ENCODE assay signal across 26 mouse cellular contexts in genomic region chr4:76901692-76902091, GRCm38 (mm10).
DNase-seq lines count a peak whose midpoint lies in the region; ATAC-seq lines count a peak whose summit lies in the region.
"Had no signal": no experiment of that assay in that cellular context is flagged by ENCODE, and none has a peak within 500 bp of the region (broad histone marks: within the 10 kb centered on the region; RNA-seq: fewer than 3 reads in every experiment).

No protein-coding gene starts in this region.

- H3K4me2 ChIP-seq in hindbrain, embryonic 13.5 days: no peak overlapping the region
- no peak overlapping the region for H3K4me2 ChIP-seq in neural tube, embryonic 11.5 days (ENCODE audit: low read depth)
- H3K4me2 ChIP-seq: embryonic facial prominence, embryonic 12.5 days; heart, embryonic 13.5 days; limb, embryonic 13.5 days; liver, embryonic 11.5 days; neural tube, embryonic 12.5 days had no signal

- DNase-seq in hindbrain, embryonic 10.5 days (ENCODE audit: low spot score): peak; percentile 2
- DNase-seq in kidney, postnatal 4 days: peak; percentile 1 to 16
- DNase-seq in kidney, adult 11 months: no peak
- peak; percentile 32 for DNase-seq in embryo, embryonic 10.5 days (ENCODE audit: low spot score)
- DNase-seq in neural tube, embryonic 11.5 days (ENCODE audit: low spot score): peak; percentile 12
- DNase-seq in retina, embryonic 14.5 days (ENCODE audit: low spot score): no peak
- DNase-seq: adrenal gland, postnatal 25 days; cerebellum, adult 11-12 months; cerebellum, adult 9-11 months; heart, postnatal 10 days; kidney, postnatal 10 days; lung, postnatal 4 days; midbrain, embryonic 14.5 days; retina, postnatal 1 day; right cerebral cortex, postnatal 14 days; thymus, postnatal 4 days had no signal

- no peaks in the 10 kb centered on the region for H3K9me3 ChIP-seq in hindbrain, embryonic 10.5 days
- H3K9me3 ChIP-seq in hindbrain, embryonic 13.5 days: no peaks in the 10 kb centered on the region
- H3K9me3 ChIP-seq in neural tube, embryonic 11.5 days (ENCODE audit: control insufficient read depth, low read length): no peaks in the 10 kb centered on the region
- H3K9me3 ChIP-seq: embryonic facial prominence, embryonic 12.5 days; heart, embryonic 13.5 days; limb, embryonic 13.5 days; megakaryocyte, embryonic 14.5 days; neural tube, embryonic 12.5 days had no signal

- H3K27me3 ChIP-seq in hindbrain, embryonic 10.5 days (ENCODE audit: insufficient read depth, poor library complexity, severe bottlenecking): no peaks in the 10 kb centered on the region
- H3K27me3 ChIP-seq in hindbrain, embryonic 13.5 days: no peaks in the 10 kb centered on the region
- H3K27me3 ChIP-seq in neural tube, embryonic 11.5 days (ENCODE audit: control insufficient read depth, insufficient read depth, low read length): no peaks in the 10 kb centered on the region
- H3K27me3 ChIP-seq: embryonic facial prominence, embryonic 12.5 days; heart, embryonic 13.5 days; limb, embryonic 13.5 days; megakaryocyte, embryonic 14.5 days; neural tube, embryonic 12.5 days had no signal

- 13% methylated on average over 1 of the region's 1 CpGs for WGBS in hindbrain, embryonic 10.5 days
- WGBS in hindbrain, embryonic 13.5 days: 7% methylated on average over 1 of the region's 1 CpGs
- 8% methylated on average over 1 of the region's 1 CpGs for WGBS in neural tube, embryonic 11.5 days

- no peak for ATAC-seq in hindbrain, embryonic 13.5 days (ENCODE audit: low FRiP score)
- ATAC-seq in neural tube, embryonic 11.5 days (ENCODE audit: insufficient read depth, low FRiP score, low TSS enrichment): peak; percentile 49
- ATAC-seq: forebrain, postnatal 0 days; hindbrain, embryonic 16.5 days had no signal

- no peak overlapping the region for H3K9ac ChIP-seq in hindbrain, embryonic 13.5 days
- no peak overlapping the region for H3K9ac ChIP-seq in neural tube, embryonic 11.5 days (ENCODE audit: low read length)
- H3K9ac ChIP-seq: embryonic facial prominence, embryonic 12.5 days; forebrain, postnatal 0 days; heart, embryonic 13.5 days; limb, embryonic 13.5 days; neural tube, embryonic 12.5 days had no signal

- H3K27ac ChIP-seq in hindbrain, embryonic 10.5 days: no peak overlapping the region
- H3K27ac ChIP-seq in hindbrain, embryonic 13.5 days: no peak overlapping the region
- H3K27ac ChIP-seq in neural tube, embryonic 11.5 days (ENCODE audit: low read depth, low read length): no peak overlapping the region
- H3K27ac ChIP-seq: embryonic facial prominence, embryonic 12.5 days; heart, embryonic 13.5 days; layer of hippocampus, adult 2 months; limb, embryonic 13.5 days; neural tube, embryonic 12.5 days had no signal

- no peaks in the 10 kb centered on the region for H3K36me3 ChIP-seq in hindbrain, embryonic 10.5 days
- H3K36me3 ChIP-seq in hindbrain, embryonic 13.5 days: no peaks in the 10 kb centered on the region
- no peaks in the 10 kb centered on the region for H3K36me3 ChIP-seq in neural tube, embryonic 11.5 days (ENCODE audit: control insufficient read depth, insufficient read depth, low read length)
- H3K36me3 ChIP-seq: embryonic facial prominence, embryonic 12.5 days; heart, embryonic 13.5 days; limb, embryonic 13.5 days; neural tube, embryonic 12.5 days had no signal

- 0 out of 2 replicates have a peak, but pooled peaks cover 5% of the 10 kb centered on the region for H3K4me1 ChIP-seq in hindbrain, embryonic 10.5 days (replicated peaks)
- no peaks in the 10 kb centered on the region for H3K4me1 ChIP-seq in hindbrain, embryonic 13.5 days (replicated peaks)
- H3K4me1 ChIP-seq in neural tube, embryonic 11.5 days (ENCODE audit: control insufficient read depth, insufficient read depth, low read length): no peaks in the 10 kb centered on the region
- H3K4me1 ChIP-seq: embryonic facial prominence, embryonic 12.5 days; heart, embryonic 13.5 days; limb, embryonic 13.5 days; megakaryocyte, embryonic 14.5 days; neural tube, embryonic 12.5 days had no signal

- no peak overlapping the region for H3K4me3 ChIP-seq in hindbrain, embryonic 10.5 days
- no peak overlapping the region for H3K4me3 ChIP-seq in hindbrain, embryonic 13.5 days
- H3K4me3 ChIP-seq in neural tube, embryonic 11.5 days (ENCODE audit: low read depth, low read length): no peak overlapping the region
- H3K4me3 ChIP-seq: embryonic facial prominence, embryonic 12.5 days; heart, embryonic 13.5 days; layer of hippocampus, adult 2 months; limb, embryonic 13.5 days; megakaryocyte, embryonic 14.5 days; neural tube, embryonic 12.5 days had no signal

Comparison
In these comparisons a context has a peak if more than half of its experiments do, and no peak if none do; other contexts are left out.
1. DNase-seq: peak in hindbrain, embryonic 10.5 days (single experiment), kidney, postnatal 4 days (2 of 2), embryo, embryonic 10.5 days (single experiment) and neural tube, embryonic 11.5 days (single experiment); none in kidney, adult 11 months (single experiment) and retina, embryonic 14.5 days (single experiment).